Mouse (Mus musculus) stomach, embryonic 14.5 days (tissue): ENCODE measurements at regions not wholly inside any gene's neighbourhood (a gene's known extent, or its start where the extent isn't known, plus 50 kb on each side); places are given as distances from the start of the nearest gene placed in this dataset.

Experiments used
- ATAC-seq: fragments of 200-750 bp; cut with Nextera tagmentation; 2 replicates; pipeline ENCODE4 v1.8.0; 2017; ENCODE audit warnings: low read depth, moderate TSS enrichment; ENCODE audit not compliant: insufficient number of reproducible peaks, insufficient read depth, low FRiP score
- H3K27ac ChIP-seq: fragments of 300-500 bp; sonication (generic); 2 replicates; pipeline ENCODE4 v1.5.1; 2014; ENCODE audit warnings: mild to moderate bottlenecking, low read length, moderate library complexity, mixed read lengths
- H3K27me3 ChIP-seq: fragments of 300-500 bp; sonication (generic); 2 replicates; pipeline ENCODE4 v1.6.1; 2014; ENCODE audit warnings: low read length, control low read depth, mixed read lengths; ENCODE audit not compliant: control insufficient read depth, insufficient read depth
- H3K36me3 ChIP-seq: fragments of 300-500 bp; sonication (generic); 2 replicates; pipeline ENCODE4 v1.6.1; 2014; ENCODE audit warnings: mild to moderate bottlenecking, control low read depth, low read length, moderate library complexity, mixed read lengths; ENCODE audit not compliant: control insufficient read depth, insufficient read depth
- H3K4me1 ChIP-seq: fragments of 300-500 bp; sonication (generic); 2 replicates; pipeline ENCODE4 v1.6.1; 2014; ENCODE audit warnings: low read length, control low read depth, mixed read lengths; ENCODE audit not compliant: control insufficient read depth, insufficient read depth
- H3K4me2 ChIP-seq: fragments of 300-500 bp; sonication (generic); replicated peaks from 2 replicates; pipeline ENCODE4 v1.6.1; 2014; ENCODE audit warnings: low read depth, low read length, control low read depth
- H3K4me3 ChIP-seq: fragments of 300-500 bp; sonication (generic); 2 replicates; pipeline ENCODE4 v1.5.1; 2014; ENCODE audit warnings: low read depth, low read length, control low read depth
- H3K9ac ChIP-seq: fragments of 300-500 bp; sonication (generic); replicated peaks from 2 replicates; pipeline ENCODE4 v1.6.1; 2014; ENCODE audit warnings: low read depth, mild to moderate bottlenecking, control low read depth, low read length, moderate library complexity, mixed read lengths
- H3K9me3 ChIP-seq: fragments of 300-500 bp; sonication (generic); 2 replicates; pipeline ENCODE4 v1.6.1; 2016; ENCODE audit warnings: low read depth, low read length, control low read depth; ENCODE audit not compliant: control insufficient read depth
- WGBS: fragments of 180-500 bp; shearing (Covaris S2); extraction: QIAGEN DNeasy Blood & Tissue Kit; methylation state at CpG from one replicate; pipeline ENCODE4 v1.1.7; 2014; 5-methylcytosine and 5-hydroxymethylcytosine counted together

- peak; percentile 63; the same call in 1 of the 2 replicates for ATAC-seq
- Histone ChIP-seq H3K4me3 (no peak overlapping the region), H3K36me3 (no peaks in the 10 kb centered on the region), H3K9ac (no peak overlapping the region), H3K4me1 (no peaks in the 10 kb centered on the region), H3K4me2 (no peak overlapping the region), H3K27me3 (no peaks in the 10 kb centered on the region), H3K27ac (peak overlapping the region; percentile 44; the same call in 1 of the 2 replicates), H3K9me3 (no peaks in the 10 kb centered on the region)
- 36% methylated on average over 2 of the region's 2 CpGs for WGBS
These were observed 57.3 kb upstream of the Tmem164 start for GRCm38 (mm10) chrX:142623882-142624281.
